Mouse (Mus musculus): ENCODE results near the gene Chmp4b.

DNA sequence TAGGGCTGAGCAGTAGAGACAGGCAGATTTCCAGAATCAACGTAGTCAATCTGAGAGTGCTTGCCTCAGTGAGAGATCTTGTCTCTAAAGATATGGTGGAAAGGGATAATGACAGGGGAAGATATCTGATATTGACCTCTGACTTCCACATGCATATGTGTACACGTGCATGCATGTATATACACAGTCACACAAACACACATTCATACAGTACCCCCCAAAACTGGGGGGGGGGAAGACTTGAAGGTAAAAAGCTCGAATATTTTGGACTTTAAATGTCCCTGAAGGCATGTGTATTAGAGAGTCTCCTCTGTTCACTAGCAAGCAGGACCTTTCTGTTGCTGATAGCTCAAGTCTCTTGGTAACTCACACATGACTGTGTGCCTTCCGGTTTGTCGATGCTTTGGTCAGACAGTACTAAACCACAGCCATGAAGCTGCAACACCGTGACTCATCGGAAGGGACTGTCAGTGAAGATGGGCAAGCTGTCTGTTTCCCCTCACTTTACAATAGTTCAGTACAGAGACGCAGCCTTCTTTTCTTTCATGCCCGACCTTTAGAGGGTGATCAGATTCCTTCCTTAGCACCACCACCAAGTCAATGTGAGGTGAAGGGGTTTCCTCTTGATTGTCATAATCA lies 81.1 kb downstream of the Chmp4b start:
- TF ChIP-seq CTCF (IDR thresholded peaks at IDR 0.05; ENCODE audit: low read depth): no peak
- no peak for TF ChIP-seq EP300 (IDR thresholded peaks at IDR 0.05; ENCODE audit: low read depth)
